Mouse (Mus musculus) heart, embryonic 16.5 days (tissue): ENCODE results near the gene Tnfrsf18. TPM values are rescaled to one million over a fixed set of nuclear protein-coding genes. Genes with fewer than 3 reads are reported as not detected.

Experiments
- ATAC-seq: fragments of 200-750 bp; cut with Nextera tagmentation; replicated peaks from 2 replicates; pipeline ENCODE4 v1.8.0; 2017; ENCODE audit warnings: moderate number of reproducible peaks; ENCODE audit not compliant: insufficient read depth, low FRiP score; ENCODE audit errors: extremely low read depth
- H3K27ac ChIP-seq: fragments of 300-500 bp; sonication (generic); 2 replicates; pipeline ENCODE4 v1.5.1; 2014; ENCODE audit warnings: mild to moderate bottlenecking, low read length, control low read depth, moderate library complexity
- H3K27me3 ChIP-seq: fragments of 300-500 bp; sonication (generic); 2 replicates; pipeline ENCODE4 v1.6.1; 2014; ENCODE audit warnings: low read length, mixed read lengths; ENCODE audit not compliant: control insufficient read depth, insufficient read depth
- H3K36me3 ChIP-seq: fragments of 300-500 bp; sonication (generic); 2 replicates; pipeline ENCODE4 v1.6.1; 2014; ENCODE audit not compliant: control insufficient read depth, insufficient read depth
- H3K4me1 ChIP-seq: fragments of 300-500 bp; sonication (generic); 2 replicates; pipeline ENCODE4 v1.6.1; 2014; ENCODE audit warnings: low read length, mixed read lengths; ENCODE audit not compliant: control insufficient read depth, insufficient read depth
- H3K4me2 ChIP-seq: fragments of 300-500 bp; sonication (generic); 2 replicates; pipeline ENCODE4 v1.6.1; 2014; ENCODE audit warnings: low read depth, mild to moderate bottlenecking, control low read depth, low read length
- H3K4me3 ChIP-seq: fragments of 300-500 bp; sonication (generic); 2 replicates; pipeline ENCODE4 v1.5.1; 2014; ENCODE audit warnings: mild to moderate bottlenecking, control low read depth, low read length
- H3K9ac ChIP-seq: fragments of 300-500 bp; sonication (generic); 2 replicates; pipeline ENCODE4 v1.6.1; 2014; ENCODE audit warnings: low read length, control low read depth
- H3K9me3 ChIP-seq: fragments of 300-500 bp; sonication (generic); replicated peaks from 2 replicates; pipeline ENCODE4 v1.6.1; 2016; ENCODE audit warnings: low read length; ENCODE audit not compliant: control insufficient read depth
- WGBS: fragments of 180-500 bp; shearing (Covaris S2); extraction: QIAGEN DNeasy Blood & Tissue Kit; methylation state at CpG from one replicate; pipeline ENCODE4 v1.1.7; 2014; 5-methylcytosine and 5-hydroxymethylcytosine counted together
- polyA plus RNA-seq: library from polyadenylated mRNA; unstranded; fragments of >200 nt; fragmentation: Nextera tagmentation; extraction: Ambion mirVana; gene quantifications from 2 replicates; pipeline ENCODE4 v1.2.1, GENCODE M21; 2015

Tnfrsf18 gene
- polyA plus RNA-seq, 1 experiment from 2014 or later, result 2.6 TPM

DNA sequence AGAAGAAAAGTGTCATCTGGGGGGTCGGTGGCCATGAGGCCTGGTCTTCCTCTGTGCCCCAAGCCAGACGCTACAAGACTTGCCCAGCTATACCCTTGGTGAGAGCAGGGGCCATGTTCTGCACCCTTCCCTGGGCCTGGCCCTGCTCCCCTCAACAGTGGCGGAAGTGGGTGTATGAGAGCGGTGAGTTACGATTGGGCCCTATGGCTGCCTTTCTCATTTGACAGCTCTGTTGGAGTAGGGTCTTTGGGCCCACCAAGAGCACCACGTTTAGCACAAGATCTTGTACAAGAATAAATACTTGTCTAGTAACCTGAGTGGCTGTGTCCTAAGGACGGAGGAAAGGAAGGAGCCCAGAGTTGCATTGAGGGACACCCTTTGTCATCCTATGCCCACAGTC lies 2.6 kb downstream of the Tnfrsf18 start:
- WGBS, result 90% methylated on average over 7 of the region's 7 CpGs
- Histone ChIP-seq H3K36me3 (peaks cover 4% of the 10 kb centered on the region), H3K4me2 (no peak overlapping the region), H3K9me3 (no peaks in the 10 kb centered on the region), H3K9ac (no peak overlapping the region), H3K27ac (no peak overlapping the region), H3K27me3 (no peaks in the 10 kb centered on the region), H3K4me1 (peaks cover 30% of the 10 kb centered on the region), H3K4me3 (no peak overlapping the region)
- ATAC-seq, result no peak

DNA sequence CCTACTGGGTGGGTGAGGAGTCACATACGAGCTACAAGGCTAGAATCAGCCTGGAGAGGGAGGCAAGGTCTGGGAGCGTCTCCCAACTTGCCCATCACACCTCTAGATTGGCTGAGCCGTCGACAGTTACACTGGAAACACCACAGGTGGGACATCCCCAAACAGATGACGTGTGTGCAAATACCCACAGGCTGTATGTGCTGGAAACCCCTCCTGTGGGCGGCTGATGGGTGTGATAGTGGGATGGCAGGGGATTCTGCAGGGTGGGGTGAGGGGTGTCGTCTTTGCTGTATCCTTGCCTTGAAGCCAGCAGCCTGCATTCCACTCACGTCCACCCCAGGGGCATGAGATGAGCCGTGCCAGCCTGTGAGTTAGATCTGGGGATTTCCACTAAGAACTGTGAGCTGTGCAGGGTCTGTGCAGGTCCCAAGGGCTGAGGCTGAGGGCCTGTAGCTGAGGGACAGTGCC lies 4.7 kb downstream of the Tnfrsf18 start:
- H3K27me3 ChIP-seq, result peaks cover 14% of the 10 kb centered on the region
- 39% methylated on average over 9 of the region's 9 CpGs for WGBS
- H3K36me3 ChIP-seq, result peaks cover 4% of the 10 kb centered on the region
- peak overlapping the region; percentile 68 for H3K4me3 ChIP-seq
- no peaks in the 10 kb centered on the region for H3K9me3 ChIP-seq
- no peak for ATAC-seq
- H3K4me1 ChIP-seq, result peaks cover 29% of the 10 kb centered on the region
- H3K9ac ChIP-seq, result peak overlapping the region; percentile 78
- peak overlapping the region; percentile 70 for H3K4me2 ChIP-seq
- peak overlapping the region; percentile 96 for H3K27ac ChIP-seq

DNA sequence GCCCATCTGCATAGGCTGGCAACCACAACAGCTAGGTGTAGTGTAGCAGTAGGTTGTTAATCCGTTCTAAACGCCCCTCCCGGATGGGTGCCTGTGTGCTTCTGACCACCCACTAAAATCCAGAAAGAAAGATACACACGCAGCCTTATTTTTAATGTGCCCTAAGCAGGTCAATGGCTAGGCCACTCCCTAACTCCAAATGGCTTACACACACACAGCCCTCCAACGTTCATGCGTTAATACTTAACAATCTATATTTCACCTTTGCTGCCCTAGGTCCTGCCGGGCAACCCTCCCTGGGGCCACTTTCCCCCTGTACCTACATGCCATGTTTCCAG lies 5.3 kb downstream of the Tnfrsf18 start:
- WGBS, result 8% methylated on average over 7 of the region's 7 CpGs
- H3K27me3 ChIP-seq, result peaks cover 18% of the 10 kb centered on the region
- ATAC-seq, result peak; percentile 10; the same call in 1 of the 2 replicates
- H3K4me2 ChIP-seq, result peak overlapping the region; percentile 70
- peak overlapping the region; percentile 78 for H3K9ac ChIP-seq
- H3K4me3 ChIP-seq, result peak overlapping the region; percentile 68
- H3K9me3 ChIP-seq, result no peaks in the 10 kb centered on the region
- peaks cover 24% of the 10 kb centered on the region for H3K4me1 ChIP-seq
- H3K36me3 ChIP-seq, result peaks cover 4% of the 10 kb centered on the region
- peak overlapping the region; percentile 96 for H3K27ac ChIP-seq

DNA sequence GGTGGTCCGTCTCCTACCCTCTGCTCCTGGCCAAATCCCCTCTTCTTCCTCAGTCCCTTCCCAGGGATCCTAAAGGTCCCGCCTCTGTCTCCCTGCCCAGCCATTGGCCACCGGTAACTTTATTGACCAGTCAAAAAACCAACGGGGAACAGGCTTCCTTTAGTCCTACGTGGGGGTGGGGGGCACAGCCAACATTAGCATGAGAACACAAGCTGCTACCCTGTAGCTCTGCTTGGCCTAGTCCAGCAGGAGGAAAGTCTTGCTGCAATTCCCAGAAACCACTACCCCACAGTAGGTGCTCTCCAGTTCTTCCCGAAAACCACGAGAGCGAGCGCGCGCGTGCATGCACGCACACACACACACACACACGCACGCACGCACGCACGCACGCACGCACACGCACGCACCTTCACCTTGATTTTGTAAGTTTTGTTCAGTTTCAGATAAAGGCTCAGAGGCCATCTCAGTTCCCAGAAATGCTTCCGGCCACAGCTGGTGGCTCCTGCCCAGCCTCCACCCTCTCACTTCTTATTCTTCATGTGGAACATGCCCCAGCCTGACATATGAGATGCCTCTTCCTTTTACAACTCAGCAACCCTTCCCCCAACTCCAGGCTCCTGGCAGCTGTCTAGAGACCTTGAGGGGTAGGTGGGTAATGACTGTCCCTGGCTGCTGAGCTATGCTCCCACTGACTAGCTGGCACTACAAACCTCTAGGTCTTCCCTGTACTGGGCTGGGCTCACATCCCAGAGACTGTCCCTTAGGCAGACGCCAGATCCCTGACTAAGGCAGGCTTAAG lies 5.8 kb downstream of the Tnfrsf18 start:
- Histone ChIP-seq H3K27ac (peak overlapping the region; percentile 96), H3K36me3 (peaks cover 4% of the 10 kb centered on the region), H3K9me3 (no peaks in the 10 kb centered on the region), H3K4me2 (peak overlapping the region; percentile 70), H3K4me3 (peak overlapping the region; percentile 68), H3K9ac (peak overlapping the region; percentile 78), H3K27me3 (peaks cover 19% of the 10 kb centered on the region), H3K4me1 (peaks cover 21% of the 10 kb centered on the region)
- peak; percentile 90 for ATAC-seq
- under 1% methylated on average over 24 of the region's 24 CpGs for WGBS

DNA sequence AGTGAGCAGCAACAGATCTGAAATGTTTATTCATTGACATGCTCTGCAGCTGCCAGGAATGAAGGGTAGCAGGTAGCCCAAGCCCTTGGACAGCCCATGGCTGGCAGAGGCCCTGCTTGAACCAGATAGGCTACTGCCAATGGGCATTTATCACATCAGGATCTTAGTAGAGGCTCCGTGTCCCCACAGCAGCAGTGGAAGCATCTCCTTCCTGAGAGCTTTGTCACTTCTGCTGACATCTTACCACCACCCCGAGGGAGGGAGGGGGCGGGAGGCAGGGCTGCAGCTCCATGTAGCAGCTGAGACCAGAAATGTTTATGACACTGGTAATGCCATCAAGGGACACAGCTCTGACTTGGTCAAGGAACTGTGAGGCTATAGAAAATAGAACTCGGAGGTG lies 6.9 kb downstream of the Tnfrsf18 start:
- Histone ChIP-seq H3K4me1 (peaks cover 21% of the 10 kb centered on the region), H3K4me2 (peak overlapping the region; percentile 70), H3K9ac (no peak overlapping the region), H3K27ac (peak overlapping the region; percentile 96), H3K27me3 (peaks cover 19% of the 10 kb centered on the region), H3K9me3 (no peaks in the 10 kb centered on the region), H3K4me3 (no peak overlapping the region), H3K36me3 (peaks cover 4% of the 10 kb centered on the region)
- 74% methylated on average over 4 of the region's 4 CpGs for WGBS
- no peak for ATAC-seq

DNA sequence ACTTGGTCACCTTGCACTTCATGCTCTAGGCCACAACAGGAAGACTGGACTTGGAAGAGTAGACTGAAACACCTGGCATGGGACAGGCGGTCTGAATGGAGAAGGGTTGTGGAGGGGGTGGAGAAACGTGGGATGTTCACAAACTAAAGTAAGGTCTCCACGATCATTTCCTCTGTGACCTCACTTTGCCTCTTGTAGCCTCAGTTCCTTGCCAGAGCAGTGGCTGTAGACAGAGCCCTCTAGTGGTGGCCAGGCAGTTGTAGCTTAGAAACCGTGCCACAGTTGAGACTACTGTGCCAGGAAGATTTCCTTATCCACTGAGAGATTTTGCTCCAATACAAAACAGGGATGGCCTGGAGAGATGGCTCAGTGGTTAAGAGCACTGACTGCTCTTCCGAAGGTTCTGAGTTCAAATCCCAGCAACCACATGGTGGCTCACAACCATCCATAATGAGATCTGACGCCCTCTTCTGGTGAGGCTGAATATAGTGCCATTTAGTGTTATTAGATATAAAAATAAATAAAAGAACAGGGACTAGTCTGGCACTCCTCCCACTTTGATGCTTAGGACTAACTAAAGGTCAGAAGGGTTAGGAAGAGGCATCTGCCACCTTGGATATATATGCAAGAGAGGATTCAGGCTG lies 7.6 kb downstream of the Tnfrsf18 start:
- Histone ChIP-seq H3K27ac (no peak overlapping the region; the same call in 1 of the 2 replicates), H3K9me3 (no peaks in the 10 kb centered on the region), H3K4me2 (no peak overlapping the region), H3K9ac (no peak overlapping the region), H3K4me1 (peaks cover 21% of the 10 kb centered on the region), H3K36me3 (peaks cover 4% of the 10 kb centered on the region; the same call in 1 of the 2 replicates), H3K27me3 (peaks cover 19% of the 10 kb centered on the region), H3K4me3 (no peak overlapping the region)
- WGBS, result 40% methylated on average over 6 of the region's 6 CpGs
- no peak for ATAC-seq

DNA sequence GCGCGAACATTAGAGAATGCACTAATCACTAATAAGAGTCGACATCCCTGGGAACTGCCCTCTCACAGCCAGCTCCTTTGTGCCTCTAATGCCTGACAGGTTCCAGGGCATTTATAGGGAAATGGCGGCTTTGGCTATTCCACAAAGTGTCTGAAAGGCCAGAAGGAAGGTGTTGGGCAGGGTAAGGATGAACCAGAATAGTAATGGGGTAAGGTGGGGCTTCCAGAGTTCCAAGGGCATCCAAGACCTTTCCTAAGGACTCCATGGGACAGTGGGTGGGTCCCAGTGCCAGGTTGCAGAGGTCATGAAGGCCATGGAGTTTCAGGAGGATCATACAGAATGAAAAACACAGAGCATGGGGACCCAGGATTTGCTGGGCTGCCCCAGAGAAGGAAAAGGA lies 8.3 kb downstream of the Tnfrsf18 start:
- ATAC-seq, result no peak
- no peak overlapping the region for H3K4me2 ChIP-seq
- no peak overlapping the region for H3K9ac ChIP-seq
- no peak overlapping the region for H3K27ac ChIP-seq
- 69% methylated on average over 4 of the region's 4 CpGs for WGBS
- H3K4me3 ChIP-seq, result no peak overlapping the region
- peaks cover 3% of the 10 kb centered on the region; the same call in 1 of the 2 replicates for H3K36me3 ChIP-seq
- H3K9me3 ChIP-seq, result no peaks in the 10 kb centered on the region
- H3K4me1 ChIP-seq, result peaks cover 21% of the 10 kb centered on the region
- peaks cover 19% of the 10 kb centered on the region for H3K27me3 ChIP-seq

DNA sequence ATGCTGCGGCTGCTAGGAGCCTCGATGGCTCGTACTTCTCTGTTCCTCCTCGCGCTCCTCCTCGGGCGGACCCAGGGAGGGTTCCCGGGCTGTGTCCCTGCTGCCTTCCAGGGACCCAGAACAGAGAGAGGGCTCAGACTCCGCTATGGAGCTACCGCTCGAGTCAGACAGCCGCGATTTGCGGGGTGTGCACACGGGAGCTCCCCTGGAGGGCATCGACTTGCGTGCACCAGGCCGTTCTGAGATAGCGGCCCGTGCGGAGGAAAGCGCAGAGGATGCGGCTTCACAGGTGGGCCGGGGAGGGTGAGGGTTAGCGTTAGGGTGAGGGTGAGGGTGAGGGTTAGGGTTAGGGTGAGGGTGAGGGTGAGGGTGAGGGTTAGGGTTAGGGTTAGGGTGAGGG lies 8.9 kb downstream of the Tnfrsf18 start:
- H3K9me3 ChIP-seq, result no peaks in the 10 kb centered on the region
- H3K9ac ChIP-seq, result 0 out of 2 replicates have a peak overlapping the region, but pooled peaks have one; percentile 36
- no peaks in the 10 kb centered on the region for H3K36me3 ChIP-seq
- no peak for ATAC-seq
- WGBS, result 6% methylated on average over 24 of the region's 25 CpGs
- no peak overlapping the region for H3K27ac ChIP-seq
- peak overlapping the region; percentile 39 for H3K4me3 ChIP-seq
- H3K4me2 ChIP-seq, result peak overlapping the region; percentile 57
- H3K4me1 ChIP-seq, result peaks cover 21% of the 10 kb centered on the region
- peaks cover 19% of the 10 kb centered on the region for H3K27me3 ChIP-seq

DNA sequence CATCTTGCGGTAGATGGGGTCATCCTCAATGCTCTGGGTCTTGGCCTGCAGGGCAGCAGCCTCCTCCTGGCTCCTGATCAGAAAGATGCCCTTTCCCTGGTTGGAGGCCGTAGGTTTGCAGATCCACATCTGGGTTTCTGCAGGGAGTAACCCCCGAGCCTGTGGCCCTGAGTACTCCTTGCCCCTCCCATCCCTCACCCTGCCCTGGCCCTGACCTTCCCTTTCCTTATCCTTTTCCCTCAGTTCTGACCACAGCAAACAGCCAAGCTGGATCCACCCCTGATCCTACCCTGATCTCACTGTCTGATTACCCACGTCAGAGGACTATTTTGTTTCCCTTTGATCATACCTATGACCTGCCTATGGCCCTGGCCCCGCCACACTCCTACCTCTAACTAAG lies 18.8 kb downstream of the Tnfrsf18 start:
- Histone ChIP-seq H3K4me3 (no peak overlapping the region), H3K4me1 (no peaks in the 10 kb centered on the region), H3K27me3 (no peaks in the 10 kb centered on the region), H3K36me3 (no peaks in the 10 kb centered on the region), H3K9ac (no peak overlapping the region), H3K9me3 (no peaks in the 10 kb centered on the region), H3K27ac (no peak overlapping the region), H3K4me2 (no peak overlapping the region)
- WGBS, result 63% methylated on average over 5 of the region's 5 CpGs
- no peak for ATAC-seq
